Mouse (Mus musculus) adrenal gland, postnatal 0 days (tissue): Measurements from ENCODE around the gene Sirt3. TPM values are rescaled to one million over a fixed set of nuclear protein-coding genes. Genes with fewer than 3 reads are reported as not detected.

ENCODE experiments used
- polyA plus RNA-seq: library from polyadenylated mRNA; unstranded; fragments of >200 nt; fragmentation: Nextera tagmentation; extraction: Ambion mirVana; gene quantifications from 2 replicates; pipeline ENCODE4 v1.2.1, GENCODE M21; 2015

Sirt3 gene
- 41.8 and 43.2 TPM in 2 replicates for polyA plus RNA-seq

GRCm38 (mm10) chr7:140881696-140882468, at the start of gene Sirt3, which contains the start of gene Psmd13:
Gene Sirt3 (minus strand): TSS chr7:140882309.
Gene Psmd13 (plus strand): TSS chr7:140881968.

GRCm38 (mm10) chr7:140920418-140921029, 38.4 kb upstream of the Sirt3 start, which contains the start of gene Nlrp6:
Gene Nlrp6 (plus strand): TSS chr7:140920902.

GRCm38 (mm10) chr7:140900220-140900619, 18.1 kb upstream of the Sirt3 start, which contains the start of gene Cox8b:
Gene Cox8b (minus strand): TSS chr7:140900446.

GRCm38 (mm10) chr7:140857550-140858505, 24.3 kb downstream of the Sirt3 start, which contains the start of gene Bet1l:
Gene Bet1l (minus strand): TSS chr7:140857577.

GRCm38 (mm10) chr7:140856785-140857549, 25.1 kb downstream of the Sirt3 start, which contains the start of gene Ric8a:
Gene Ric8a (plus strand): TSS chr7:140856957.

GRCm38 (mm10) chr7:140855860-140856784, 26.0 kb downstream of the Sirt3 start, which contains the start of gene Gm45785:
Gene Gm45785 (minus strand): TSS chr7:140856331.

GRCm38 (mm10) chr7:140847755-140848580, 34.1 kb downstream of the Sirt3 start, which contains the start of gene Odf3:
Gene Odf3 (plus strand): TSS chr7:140847805.

GRCm38 (mm10) chr7:140844905-140845665, 37.0 kb downstream of the Sirt3 start, which contains the start of gene Scgb1c1:
Gene Scgb1c1 (plus strand): TSS chr7:140845547.

GRCm38 (mm10) chr7:140834968-140835757, 46.9 kb downstream of the Sirt3 start, which contains the start of gene Urah:
Gene Urah (plus strand): TSS chr7:140835018.

GRCm38 (mm10) chr7:140821653-140822329, 60.3 kb downstream of the Sirt3 start, which contains the start of gene Zfp941:
Gene Zfp941 (minus strand): TSS chr7:140822178.

Other genes starting within 250 kb of the Sirt3 start
- gene Olfr53, start 235.9 kb downstream of the Sirt3 start, polyA plus RNA-seq, result not detected in 2 replicates
- not detected in 2 replicates for gene Olfr539, start 222.4 kb downstream of the Sirt3 start, polyA plus RNA-seq
- gene Olfr45, start 200.4 kb downstream of the Sirt3 start, polyA plus RNA-seq, result not detected in 2 replicates
- not detected in 2 replicates for gene Olfr541, start 185.0 kb downstream of the Sirt3 start, polyA plus RNA-seq
- gene Cyp2e1, start 118.6 kb downstream of the Sirt3 start, polyA plus RNA-seq, result 12.7 and 27.0 TPM in 2 replicates
- 0.12 and 0.17 TPM in 2 replicates for gene Syce1, start 94.5 kb downstream of the Sirt3 start, polyA plus RNA-seq
- gene Zfp941, start 60.1 kb downstream of the Sirt3 start, polyA plus RNA-seq, result 5.0 and 6.4 TPM in 2 replicates
- gene Urah, start 47.3 kb downstream of the Sirt3 start, polyA plus RNA-seq, result 7.2 and 14.5 TPM in 2 replicates
- 0.52 TPM in 1 of 2 replicates, not detected in the other for gene Scgb1c1, start 36.8 kb downstream of the Sirt3 start, polyA plus RNA-seq
- gene Odf3, start 34.5 kb downstream of the Sirt3 start, polyA plus RNA-seq, result 0.22 and 0.55 TPM in 2 replicates
- 0.25 TPM in 1 of 2 replicates, not detected in the other for gene Gm45785, start 26.0 kb downstream of the Sirt3 start, polyA plus RNA-seq
- gene Ric8a, start 25.4 kb downstream of the Sirt3 start, polyA plus RNA-seq, result 62.1 and 64.0 TPM in 2 replicates
- gene Bet1l, start 24.7 kb downstream of the Sirt3 start, polyA plus RNA-seq, result 82.4 and 86.6 TPM in 2 replicates
- 197 and 202 TPM in 2 replicates for gene Psmd13, start 341 bp downstream of the Sirt3 start, polyA plus RNA-seq
- gene Cox8b, start 18.1 kb upstream of the Sirt3 start, polyA plus RNA-seq, result 9.3 and 12.2 TPM in 2 replicates
- gene Nlrp6, start 38.6 kb upstream of the Sirt3 start, polyA plus RNA-seq, result 2.6 and 3.3 TPM in 2 replicates
- 19.7 and 28.7 TPM in 2 replicates for gene Pgghg, start 59.1 kb upstream of the Sirt3 start, polyA plus RNA-seq
- gene Ifitm5, start 68.0 kb upstream of the Sirt3 start, polyA plus RNA-seq, result 1.3 and 2.1 TPM in 2 replicates
- 0.72 and 0.97 TPM in 2 replicates for gene Gm45717, start 73.6 kb upstream of the Sirt3 start, polyA plus RNA-seq
- gene Ifitm2, start 73.7 kb upstream of the Sirt3 start, polyA plus RNA-seq, result 1,477 and 1,600 TPM in 2 replicates
- 61.4 and 162 TPM in 2 replicates for gene Ifitm1, start 84.9 kb upstream of the Sirt3 start, polyA plus RNA-seq
- gene Ifitm3, start 128.5 kb upstream of the Sirt3 start, polyA plus RNA-seq, result 482 and 553 TPM in 2 replicates
- 4.0 and 7.5 TPM in 2 replicates for gene Ifitm6, start 135.6 kb upstream of the Sirt3 start, polyA plus RNA-seq
- not detected in 2 replicates for gene Gm17387, start 146.8 kb upstream of the Sirt3 start, polyA plus RNA-seq
- gene B4galnt4, start 178.8 kb upstream of the Sirt3 start, polyA plus RNA-seq, result 5.1 and 7.9 TPM in 2 replicates
- gene Pkp3, start 195.9 kb upstream of the Sirt3 start, polyA plus RNA-seq, result 1.1 and 2.5 TPM in 2 replicates
- 2.7 and 4.5 TPM in 2 replicates for gene Sigirr, start 218.3 kb upstream of the Sirt3 start, polyA plus RNA-seq
- 0.66 and 1.0 TPM in 2 replicates for gene Ano9, start 235.5 kb upstream of the Sirt3 start, polyA plus RNA-seq
- 40.8 and 60.7 TPM in 2 replicates for gene Ptdss2, start 240.1 kb upstream of the Sirt3 start, polyA plus RNA-seq